Mouse (Mus musculus) lung, adult 10 weeks (tissue): ENCODE data around the gene Olfr313. TPM values are rescaled to one million over a fixed set of nuclear protein-coding genes. Genes with fewer than 3 reads are reported as not detected.

Experiments
- polyA plus RNA-seq: library from polyadenylated mRNA; stranded (reverse); fragments of 350-450 nt; fragmentation: Illumina TruSeq; extraction: RNeasy Lipid Tissue Mini Kit (QIAGEN cat#74804); gene quantifications from one replicate; pipeline ENCODE4 v1.2.3, GENCODE M21; 2014; ENCODE audit warnings: low read depth, low replicate concordance; ENCODE audit not compliant: insufficient read depth

Gene Olfr313
- not detected for polyA plus RNA-seq

GRCm38 (mm10) chr11:58814700-58815099, at the start of gene Olfr313:
Gene Olfr313, plus strand, starts transcription at chr11:58815000.

GRCm38 (mm10) chr11:58772888-58773287, 41.9 kb upstream of the Olfr313 start, which contains the start of gene Olfr315:
Gene Olfr315, plus strand, starts transcription at chr11:58773188.

GRCm38 (mm10) chr11:58782480-58783089, 32.2 kb upstream of the Olfr313 start, which contains the start of gene Olfr314:
Gene Olfr314, plus strand, starts transcription at chr11:58782952.

GRCm38 (mm10) chr11:58801558-58802228, 13.1 kb upstream of the Olfr313 start, which contains the start of gene Fam183b:
Gene Fam183b, minus strand, starts transcription at chr11:58801960.

GRCm38 (mm10) chr11:58828937-58829336, 14.1 kb downstream of the Olfr313 start, which contains the start of gene Olfr312:
Gene Olfr312, plus strand, starts transcription at chr11:58829237.

GRCm38 (mm10) chr11:58838951-58839350, 24.2 kb downstream of the Olfr313 start, which contains the start of gene Olfr311:
Gene Olfr311, plus strand, starts transcription at chr11:58839251.

GRCm38 (mm10) chr11:58846919-58847461, 32.2 kb downstream of the Olfr313 start, which contains the start of gene Gm12258:
Gene Gm12258, plus strand, starts transcription at chr11:58847158.

GRCm38 (mm10) chr11:58867039-58867953, 52.5 kb downstream of the Olfr313 start, which contains the start of gene 2810021J22Rik:
Gene 2810021J22Rik, plus strand, starts transcription at chr11:58867216.

Other genes with a start within 250 kb of the Olfr313 start
- not detected for gene Olfr224, start 244.4 kb upstream of the Olfr313 start, polyA plus RNA-seq
- not detected for gene Olfr325, start 237.3 kb upstream of the Olfr313 start, polyA plus RNA-seq
- gene Olfr324, start 219.9 kb upstream of the Olfr313 start, polyA plus RNA-seq = not detected
- gene 2210407C18Rik, start 198.9 kb upstream of the Olfr313 start, polyA plus RNA-seq = not detected
- not detected for gene Olfr323, start 184.5 kb upstream of the Olfr313 start, polyA plus RNA-seq
- not detected for gene Trim58, start 174.5 kb upstream of the Olfr313 start, polyA plus RNA-seq
- gene Olfr322, start 156.2 kb upstream of the Olfr313 start, polyA plus RNA-seq = not detected
- not detected for gene Olfr320, start 133.9 kb upstream of the Olfr313 start, polyA plus RNA-seq
- not detected for gene Olfr319, start 115.8 kb upstream of the Olfr313 start, polyA plus RNA-seq
- gene Olfr318, start 91.0 kb upstream of the Olfr313 start, polyA plus RNA-seq = not detected
- gene Olfr317, start 75.8 kb upstream of the Olfr313 start, polyA plus RNA-seq = not detected
- not detected for gene Olfr316, start 62.3 kb upstream of the Olfr313 start, polyA plus RNA-seq
- not detected for gene Olfr315, start 41.8 kb upstream of the Olfr313 start, polyA plus RNA-seq
- gene Olfr314, start 32.0 kb upstream of the Olfr313 start, polyA plus RNA-seq = not detected
- gene Fam183b, start 13.0 kb upstream of the Olfr313 start, polyA plus RNA-seq = 84.0 TPM
- not detected for gene Olfr312, start 14.2 kb downstream of the Olfr313 start, polyA plus RNA-seq
- gene Olfr311, start 24.3 kb downstream of the Olfr313 start, polyA plus RNA-seq = not detected
- gene Gm12258, start 32.2 kb downstream of the Olfr313 start, polyA plus RNA-seq = 3.1 TPM
- 1.4 TPM for gene 2810021J22Rik, start 52.2 kb downstream of the Olfr313 start, polyA plus RNA-seq
- 2.5 TPM for gene Zfp39, start 89.2 kb downstream of the Olfr313 start, polyA plus RNA-seq
- not detected for gene Btnl10, start 102.9 kb downstream of the Olfr313 start, polyA plus RNA-seq
- gene Rnf187, start 123.9 kb downstream of the Olfr313 start, polyA plus RNA-seq = 90.0 TPM
- 3.0 TPM for gene Hist3h2ba, start 133.9 kb downstream of the Olfr313 start, polyA plus RNA-seq
- 17.1 TPM for gene Hist3h2a, start 139.7 kb downstream of the Olfr313 start, polyA plus RNA-seq
- gene Trim17, start 139.7 kb downstream of the Olfr313 start, polyA plus RNA-seq = 0.25 TPM
- gene Trim11, start 163.1 kb downstream of the Olfr313 start, polyA plus RNA-seq = 15.2 TPM